Mouse (Mus musculus): ENCODE measurements around the gene Mlh3. TPM values are rescaled to one million over a fixed set of nuclear protein-coding genes. Genes with fewer than 3 reads are reported as not detected.
A peak's percentile ranks its signal among the peaks of the same experiment; 100 is the strongest.
"Not testable (repeated sequence)": the region's sequence is repeated elsewhere in the genome, so short reads cannot be mapped to it uniquely, and the experiment has no call there.

The Mlh3 gene
- 10 to 100 TPM in 1 of 2 experiments, 1 to 10 TPM in 1; 8.6 to 11.5 TPM for total RNA-seq (2021)
- long read RNA-seq, experiment 1, partial matches to known transcripts, result 0 of 2 reads
- long read RNA-seq, experiment 1, other reads (novel, unspliced or antisense), result 2 of 2 reads
- long read RNA-seq, experiment 2, partial matches to known transcripts, result 0 of 2 reads
- long read RNA-seq, experiment 2, other reads (novel, unspliced or antisense), result 2 of 2 reads

DNA sequence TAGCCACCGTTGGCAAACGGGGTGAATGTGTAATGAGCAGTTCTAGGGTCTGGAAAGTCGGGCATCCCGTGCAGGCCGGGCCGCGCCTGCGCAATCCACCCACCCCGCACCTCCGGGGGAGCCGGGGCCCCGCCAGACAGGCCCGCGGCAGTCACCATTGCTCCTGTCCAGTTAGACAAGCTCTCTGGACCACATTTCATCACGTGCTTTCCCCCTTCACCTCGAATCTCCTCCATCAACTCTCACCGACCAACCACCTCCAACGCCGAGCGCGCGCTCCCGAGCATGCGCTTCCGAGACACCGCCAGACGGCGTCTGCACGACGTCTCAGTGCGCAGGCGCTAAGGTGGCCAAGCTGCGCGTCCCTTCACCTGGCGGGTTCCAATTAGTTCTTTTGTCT is at the start of gene Mlh3:
TSS of gene Mlh3 (minus strand) at position 281 of the 400 bp plus-strand sequence.
- DNase-seq, result peak; percentile 86

GRCm38 (mm10) chr12:85308651-85309050 is 38.3 kb upstream of the Mlh3 start:
- no peak for DNase-seq

DNA sequence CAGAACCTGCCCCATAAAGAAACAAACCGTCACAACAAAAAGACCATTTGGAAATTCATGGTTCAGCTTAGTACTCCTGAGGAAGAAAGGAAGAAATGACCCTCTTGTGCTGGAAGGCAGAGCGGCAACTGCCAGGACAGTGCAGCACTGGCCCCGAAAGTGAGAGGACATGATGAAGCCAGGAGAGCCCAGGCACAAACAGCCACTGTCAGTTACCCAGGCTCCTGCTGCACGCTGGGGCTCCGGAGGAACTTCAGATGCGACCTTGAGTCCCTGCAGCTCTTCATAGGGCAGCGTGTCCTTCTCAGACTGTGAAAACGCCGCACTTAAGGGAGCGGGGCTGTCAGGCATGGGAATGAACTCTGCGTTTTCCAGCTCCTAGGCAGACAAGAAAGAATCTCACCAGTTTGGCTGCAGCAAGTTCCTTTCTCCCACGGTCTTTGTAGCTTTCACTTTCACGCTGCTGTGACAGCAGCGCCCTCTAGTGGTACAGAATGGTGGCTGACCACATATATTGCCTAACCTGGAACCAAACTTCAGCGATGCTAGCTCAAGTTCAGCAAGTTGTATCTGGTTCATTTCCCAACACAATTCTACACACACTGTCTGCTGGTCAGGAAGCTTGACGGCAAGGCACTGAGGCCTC is 35.0 kb upstream of the Mlh3 start:
- DNase-seq, result peak; percentile 89

DNA sequence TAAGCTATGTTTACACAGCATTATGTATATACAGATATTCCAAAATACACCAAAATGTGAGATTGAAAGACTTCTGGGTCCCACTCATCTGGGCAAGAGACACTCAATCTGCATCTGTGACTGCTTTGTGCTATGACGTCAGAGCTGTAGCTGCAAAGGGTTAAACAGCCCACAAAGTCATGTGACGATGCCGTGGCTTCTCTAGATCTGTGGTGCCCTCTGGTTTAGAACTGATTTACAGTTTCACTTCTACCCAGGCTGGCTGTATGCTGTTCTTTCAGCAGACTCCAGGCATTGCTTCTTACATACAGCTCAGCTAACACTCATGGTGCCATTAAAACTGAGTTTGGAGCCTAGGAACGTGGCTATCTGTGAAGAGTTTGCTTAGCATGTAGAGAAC is 34.3 kb upstream of the Mlh3 start:
- no peak for DNase-seq

DNA sequence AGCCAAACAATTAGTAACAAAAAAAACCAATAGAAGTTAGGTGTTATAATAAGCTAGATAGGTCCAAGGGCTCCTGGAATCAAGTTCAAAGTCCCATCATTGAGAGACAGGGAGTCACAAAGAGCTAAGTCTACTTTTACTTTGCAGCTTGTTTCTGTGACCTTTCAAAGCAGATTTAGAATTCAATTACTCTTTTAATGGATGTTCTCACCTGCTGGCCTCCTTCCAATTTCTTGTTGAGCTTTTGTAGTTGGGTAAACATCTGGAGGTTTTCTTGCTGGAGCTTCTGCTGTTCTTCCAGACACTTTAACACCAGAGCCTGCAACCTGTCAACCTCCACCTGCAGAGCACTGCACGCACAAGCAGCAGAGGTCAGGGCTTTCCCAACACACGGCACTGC is 32.9 kb upstream of the Mlh3 start:
- no peak for DNase-seq

- DNase-seq, result peak; percentile 26
Measured at GRCm38 (mm10) chr12:85298835-85299180, 28.4 kb upstream of the Mlh3 start.

GRCm38 (mm10) chr12:85298127-85298834 is 27.9 kb upstream of the Mlh3 start:
- DNase-seq, result no peak

GRCm38 (mm10) chr12:85297345-85297997 is 27.1 kb upstream of the Mlh3 start:
- no peak for DNase-seq

DNA sequence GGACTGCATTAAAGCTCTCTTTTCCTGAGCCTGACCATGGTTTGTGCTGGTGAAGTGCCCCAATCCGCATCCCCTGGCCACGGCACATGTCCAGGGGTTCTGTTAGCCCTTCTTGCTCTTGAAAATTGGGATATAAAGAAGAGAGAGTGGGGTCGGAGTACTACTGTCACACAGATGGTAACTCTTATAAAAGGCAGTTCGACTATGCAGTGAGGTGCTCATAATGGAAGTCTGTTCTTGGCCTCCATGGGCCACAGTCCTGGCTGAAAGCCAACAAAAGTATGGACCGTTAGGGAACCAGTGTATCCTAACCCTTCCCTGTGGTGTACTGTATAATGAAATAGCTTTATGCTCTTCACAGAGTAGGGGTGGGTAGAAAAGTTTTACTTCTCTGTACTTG is 26.5 kb upstream of the Mlh3 start:
- no peak for DNase-seq

DNA sequence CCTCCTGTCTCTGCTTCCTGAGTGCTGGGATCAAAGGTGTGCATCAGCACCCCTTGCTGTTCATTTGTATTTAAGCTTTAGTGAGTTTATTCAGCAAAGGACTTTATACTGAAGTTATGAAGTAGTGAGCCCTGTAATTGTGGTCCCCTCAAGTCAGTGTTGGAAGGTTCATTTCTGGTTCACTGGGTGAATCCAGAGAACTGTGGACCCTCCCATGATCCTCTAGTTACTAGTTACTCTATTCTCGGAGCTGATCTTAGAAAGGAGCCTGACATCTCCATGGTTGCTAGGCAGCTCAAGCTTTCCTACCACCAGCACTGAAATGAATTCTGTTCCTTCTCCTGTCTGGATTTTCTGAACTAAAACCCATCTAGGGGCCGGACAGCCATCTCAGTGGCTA is 25.1 kb upstream of the Mlh3 start:
- DNase-seq, result no peak

- no peak for DNase-seq
Measured at GRCm38 (mm10) chr12:85292906-85293305, 22.5 kb upstream of the Mlh3 start.

DNA sequence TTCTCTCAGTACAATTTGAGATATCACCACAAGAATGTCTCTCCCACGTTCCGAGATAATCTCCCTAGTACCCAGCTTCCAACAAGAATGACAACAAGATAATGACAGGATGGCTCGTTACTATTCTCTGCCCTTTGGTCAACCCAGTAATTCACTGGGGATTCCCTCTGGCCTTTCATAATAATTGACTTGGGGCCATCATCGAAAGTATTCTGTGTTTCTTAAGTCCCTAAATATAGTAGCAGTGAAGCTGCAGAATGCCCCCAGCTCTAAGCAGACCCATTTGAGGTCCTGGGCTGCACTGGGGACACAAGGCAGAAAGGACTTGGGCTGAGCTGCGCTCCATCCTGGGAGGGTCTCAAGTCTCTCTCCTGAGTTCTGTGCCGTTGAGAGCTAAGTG is 21.9 kb upstream of the Mlh3 start:
- no peak for DNase-seq

GRCm38 (mm10) chr12:85291541-85291940 is 21.1 kb upstream of the Mlh3 start:
- DNase-seq, result no peak

DNA sequence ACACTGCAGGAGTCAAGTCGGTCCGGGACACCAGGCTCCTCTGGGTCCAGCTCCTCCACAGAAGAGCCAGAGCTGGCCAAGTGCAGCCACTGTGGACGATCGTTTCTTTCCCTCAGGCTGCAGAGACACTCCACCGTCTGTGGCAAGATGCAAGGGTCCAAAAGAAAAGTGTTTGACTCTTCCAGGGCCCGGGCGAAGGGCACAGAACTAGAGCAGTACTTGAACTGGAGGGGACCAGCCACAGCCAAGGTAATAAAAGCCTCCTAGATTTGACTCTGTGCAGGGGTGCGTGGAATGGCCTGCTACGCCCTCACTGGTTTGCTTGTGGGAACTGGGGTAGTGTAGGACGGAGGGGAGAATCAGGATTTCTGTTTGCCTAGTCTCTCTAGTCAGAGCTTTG is 20.2 kb upstream of the Mlh3 start:
- DNase-seq, result no peak

GRCm38 (mm10) chr12:85289157-85290000 is 19.0 kb upstream of the Mlh3 start:
- peak; percentile 24 for DNase-seq

DNA sequence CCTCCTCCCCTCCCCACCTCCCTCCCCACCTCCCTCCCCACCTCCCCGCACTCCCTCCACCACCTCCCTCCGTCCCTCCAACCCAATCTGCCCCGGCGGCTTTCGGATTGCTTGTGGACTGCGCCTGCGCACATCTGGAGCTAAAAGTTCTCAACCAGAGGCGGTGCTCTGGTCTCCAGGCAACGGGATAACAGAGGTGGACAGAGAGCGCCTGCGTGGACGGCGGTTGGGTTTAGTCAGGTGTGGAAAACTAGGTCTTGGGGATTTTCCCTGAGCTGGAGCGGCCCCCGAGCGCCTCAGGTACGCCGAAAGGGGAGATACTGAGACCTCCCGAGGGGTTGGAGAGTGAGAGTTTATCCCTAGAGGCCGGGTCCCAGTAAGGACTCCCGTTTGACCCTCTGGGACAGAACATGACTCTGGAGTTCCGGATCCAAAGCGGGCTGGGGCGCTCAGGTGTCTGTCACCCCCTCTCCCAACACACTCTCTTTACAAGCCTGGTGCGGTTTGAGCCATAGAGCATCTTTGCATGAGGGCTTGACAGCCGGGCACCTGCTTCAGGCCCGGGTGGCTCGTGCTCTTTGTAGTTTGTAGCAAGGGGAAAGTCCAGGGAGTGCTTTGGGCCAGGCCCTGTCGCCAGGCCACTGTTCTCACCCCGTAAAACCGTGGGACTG is 18.2 kb upstream of the Mlh3 start, which contains the start of gene Zc2hc1c:
TSS of gene Zc2hc1c (plus strand) at position 106 of the 671 bp plus-strand sequence.
- DNase-seq, result peak; percentile 91

- peak; percentile 57 for DNase-seq
Measured at GRCm38 (mm10) chr12:85287809-85288485, 17.5 kb upstream of the Mlh3 start, which contains the start of gene Acyp1. Gene Acyp1, minus strand, starts transcription at chr12:85288438.

GRCm38 (mm10) chr12:85286941-85287340 is 16.5 kb upstream of the Mlh3 start:
- DNase-seq, result peak; percentile 35

- DNase-seq, result peak; percentile 19
Measured at GRCm38 (mm10) chr12:85284996-85285395, 14.6 kb upstream of the Mlh3 start.

GRCm38 (mm10) chr12:85284331-85284730 is 13.9 kb upstream of the Mlh3 start:
- DNase-seq, result no peak

DNA sequence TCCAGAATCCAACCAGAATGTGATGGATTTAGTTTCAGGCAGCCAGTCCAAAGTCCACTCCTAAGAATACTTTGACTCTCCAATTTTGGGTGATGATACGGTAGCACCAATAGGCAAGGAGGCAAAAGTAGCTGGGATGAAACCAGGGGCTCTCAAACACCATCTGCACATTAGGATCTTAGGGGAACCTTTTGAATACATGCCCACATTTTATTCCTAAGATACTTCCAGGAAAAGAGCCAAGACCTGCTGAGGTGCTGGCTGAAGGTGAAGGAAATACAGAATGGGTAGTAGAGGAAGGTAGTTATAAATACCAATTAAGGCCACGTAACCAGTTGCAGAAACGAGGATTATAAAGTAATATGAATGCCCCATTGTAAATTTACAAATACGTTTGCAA is 11.4 kb upstream of the Mlh3 start:
- not testable (repeated sequence) for DNase-seq
